Mouse (Mus musculus) forebrain, embryonic 13.5 days (tissue): Measurements from ENCODE around the gene Rhog. TPM values are rescaled to one million over a fixed set of nuclear protein-coding genes. Genes with fewer than 3 reads are reported as not detected.
"Not testable (repeated sequence)": the region's sequence is repeated elsewhere in the genome, so short reads cannot be mapped to it uniquely, and the experiment has no call there.

Experiments used
- ATAC-seq: fragments of 200-750 bp; cut with Nextera tagmentation; 2 replicates; pipeline ENCODE4 v1.8.0; 2017
- H3K27ac ChIP-seq: fragments of 300-500 bp; sonication (generic); 2 replicates; pipeline ENCODE4 v1.5.1; 2015; ENCODE audit warnings: inconsistent platforms, mild to moderate bottlenecking, moderate library complexity
- H3K27me3 ChIP-seq: fragments of 300-500 bp; sonication (generic); 2 replicates; pipeline ENCODE4 v1.6.1; 2015; ENCODE audit warnings: mild to moderate bottlenecking, inconsistent platforms
- H3K36me3 ChIP-seq: fragments of 300-500 bp; sonication (generic); 2 replicates; pipeline ENCODE4 v1.6.1; 2015; ENCODE audit warnings: mild to moderate bottlenecking, inconsistent platforms; ENCODE audit not compliant: poor library complexity, severe bottlenecking
- H3K4me1 ChIP-seq: fragments of 300-500 bp; sonication (generic); 2 replicates; pipeline ENCODE4 v1.6.1; 2015; ENCODE audit warnings: inconsistent platforms
- H3K4me2 ChIP-seq: fragments of 300-500 bp; sonication (generic); 2 replicates; pipeline ENCODE4 v1.6.1; 2015; ENCODE audit warnings: inconsistent platforms, mild to moderate bottlenecking, moderate library complexity
- H3K4me3 ChIP-seq: fragments of 300-500 bp; sonication (generic); 2 replicates; pipeline ENCODE4 v1.5.1; 2015; ENCODE audit warnings: mild to moderate bottlenecking, inconsistent platforms
- H3K9ac ChIP-seq: fragments of 300-500 bp; sonication (generic); 2 replicates; pipeline ENCODE4 v1.6.1; 2015; ENCODE audit warnings: mild to moderate bottlenecking, inconsistent platforms
- H3K9me3 ChIP-seq: fragments of 300-500 bp; sonication (generic); replicated peaks from 2 replicates; pipeline ENCODE4 v1.6.1; 2016; ENCODE audit warnings: inconsistent platforms
- WGBS: fragments of 180-500 bp; shearing (Covaris S2); methylation state at CpG from one replicate; pipeline ENCODE4 v1.1.7; 2015; 5-methylcytosine and 5-hydroxymethylcytosine counted together
- polyA plus RNA-seq: library from polyadenylated mRNA; unstranded; fragments of >200 nt; fragmentation: Nextera tagmentation; extraction: Ambion mirVana; gene quantifications from 2 replicates; pipeline ENCODE4 v1.2.1, GENCODE M21; 2015

The Rhog gene
- polyA plus RNA-seq, 1 experiment from 2014 or later, result 20.2 TPM

DNA sequence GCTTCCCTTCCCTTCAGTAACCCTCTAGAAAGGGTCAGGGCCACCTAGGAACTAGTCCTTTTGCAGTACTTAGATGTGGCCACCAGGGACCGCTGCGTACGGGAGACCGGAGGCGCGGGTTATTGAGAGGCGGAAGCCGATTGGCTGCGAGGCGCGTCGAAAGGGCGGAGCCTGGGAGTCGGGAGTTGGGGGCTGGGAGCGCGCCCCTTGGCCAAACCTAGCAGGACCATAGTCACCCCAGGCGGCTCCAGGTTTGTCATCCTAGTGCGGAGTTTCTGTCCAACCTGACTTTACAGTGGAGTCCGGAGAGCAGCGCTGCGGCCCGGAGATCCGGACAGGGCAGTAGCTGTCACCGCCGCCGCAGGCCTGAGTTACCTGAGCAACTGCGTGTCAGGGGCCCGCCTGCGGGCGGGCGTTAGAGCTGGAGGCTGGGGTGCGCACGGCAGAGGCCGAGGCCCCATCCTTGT lies 11.3 kb upstream of the Rhog start:
- H3K27me3 ChIP-seq, result peaks cover 3% of the 10 kb centered on the region; the same call in 1 of the 2 replicates
- peak overlapping the region; percentile 77 for H3K4me3 ChIP-seq
- peaks cover 8% of the 10 kb centered on the region for H3K4me1 ChIP-seq
- no peak overlapping the region for H3K27ac ChIP-seq
- peak overlapping the region; percentile 98 for H3K4me2 ChIP-seq
- H3K9ac ChIP-seq, result peak overlapping the region; percentile 78
- peak; percentile 94 for ATAC-seq
- H3K9me3 ChIP-seq, result no peaks in the 10 kb centered on the region
- no peaks in the 10 kb centered on the region for H3K36me3 ChIP-seq
- WGBS, result under 1% methylated on average over 34 of the region's 34 CpGs

DNA sequence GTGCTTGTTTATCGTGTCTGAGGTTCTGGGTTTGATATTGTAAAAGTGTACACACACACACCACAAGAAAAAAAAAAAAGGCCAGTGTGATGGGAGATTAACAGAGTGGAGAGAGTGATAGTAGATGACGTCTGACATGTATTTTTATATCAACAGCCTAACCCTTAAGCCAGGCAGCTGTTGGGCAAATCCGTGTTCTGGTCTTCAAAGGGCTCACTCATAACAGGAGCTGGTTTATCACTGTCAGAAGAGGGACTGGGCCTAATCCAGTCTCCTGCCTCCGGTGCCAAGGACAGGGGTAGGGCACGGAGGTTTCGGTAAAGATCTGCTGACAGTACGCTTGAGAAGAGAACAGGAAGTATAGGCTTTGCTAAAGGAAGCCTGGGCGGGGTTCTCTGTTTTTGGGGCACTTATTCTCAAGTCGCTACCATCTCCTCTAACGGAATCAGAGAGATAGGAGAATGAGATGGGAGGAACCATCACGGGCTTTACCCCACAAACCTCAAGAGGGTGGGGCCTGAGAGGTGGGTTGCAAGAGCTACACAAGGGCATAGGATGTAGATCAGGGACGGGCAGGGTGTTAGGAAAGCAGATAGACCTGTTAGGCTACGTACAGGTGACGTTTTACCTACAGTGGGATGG lies 10.7 kb upstream of the Rhog start:
- H3K4me3 ChIP-seq, result peak overlapping the region; percentile 77; the same call in 1 of the 2 replicates
- H3K4me2 ChIP-seq, result peak overlapping the region; percentile 98; the same call in 1 of the 2 replicates
- peaks cover 3% of the 10 kb centered on the region; the same call in 1 of the 2 replicates for H3K27me3 ChIP-seq
- H3K27ac ChIP-seq, result no peak overlapping the region
- ATAC-seq, result peak; percentile 46; the same call in 1 of the 2 replicates
- 55% methylated on average over 14 of the region's 14 CpGs for WGBS
- H3K4me1 ChIP-seq, result peaks cover 8% of the 10 kb centered on the region
- no peaks in the 10 kb centered on the region for H3K9me3 ChIP-seq
- no peaks in the 10 kb centered on the region for H3K36me3 ChIP-seq
- H3K9ac ChIP-seq, result no peak overlapping the region

DNA sequence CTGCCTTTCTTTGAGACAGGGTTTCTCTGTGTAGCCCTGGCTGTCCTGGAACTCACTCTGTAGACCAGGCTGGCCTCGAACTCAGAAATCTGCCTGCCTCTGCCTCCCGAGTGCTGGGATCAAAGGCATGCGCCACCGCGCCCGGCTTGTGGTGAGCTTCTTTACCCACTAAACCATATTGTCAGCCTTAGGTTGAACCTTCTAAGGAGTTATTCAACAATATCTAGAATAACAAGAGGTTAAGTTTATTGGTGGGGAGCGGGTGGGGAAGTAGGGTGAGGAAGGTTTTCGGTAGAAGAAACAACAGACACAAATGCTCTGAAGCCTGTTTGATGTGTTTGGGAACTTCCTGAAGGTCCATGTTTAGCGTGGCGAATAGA lies 10.2 kb upstream of the Rhog start:
- H3K4me2 ChIP-seq, H3K9ac ChIP-seq, H3K27ac ChIP-seq, H3K4me1 ChIP-seq, H3K9me3 ChIP-seq, H3K4me3 ChIP-seq, ATAC-seq, H3K36me3 ChIP-seq, H3K27me3 ChIP-seq: not testable (repeated sequence)
- whole genome bisulfite sequencing, result 95% methylated on average over 10 of the region's 10 CpGs

DNA sequence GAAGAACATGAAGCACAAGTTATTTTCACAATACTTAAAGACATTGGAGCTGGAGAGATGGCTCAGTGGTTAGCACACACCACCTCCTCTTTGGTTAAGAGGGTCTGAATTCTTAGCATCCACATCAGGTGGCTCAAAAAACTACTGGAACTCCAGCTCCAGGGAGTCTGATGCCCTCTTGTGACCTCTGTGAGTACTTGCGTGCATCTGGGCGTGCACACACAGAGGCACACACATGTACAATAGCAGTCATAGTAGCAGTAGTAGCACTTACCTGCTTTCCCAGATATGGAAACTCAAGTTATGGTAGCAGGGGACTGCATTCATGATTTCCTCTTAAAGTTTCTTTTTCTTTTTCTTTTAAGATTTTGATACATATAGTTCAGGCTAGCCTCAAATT lies 7.2 kb upstream of the Rhog start:
- Histone ChIP-seq H3K36me3 (no peaks in the 10 kb centered on the region), H3K4me1 (no peaks in the 10 kb centered on the region), H3K4me3 (no peak overlapping the region), H3K9me3 (no peaks in the 10 kb centered on the region), H3K27ac (no peak overlapping the region), H3K4me2 (no peak overlapping the region), H3K9ac (no peak overlapping the region), H3K27me3 (no peaks in the 10 kb centered on the region; the same call in 1 of the 2 replicates)
- WGBS, result 97% methylated on average over 2 of the region's 2 CpGs
- ATAC-seq, result no peak

DNA sequence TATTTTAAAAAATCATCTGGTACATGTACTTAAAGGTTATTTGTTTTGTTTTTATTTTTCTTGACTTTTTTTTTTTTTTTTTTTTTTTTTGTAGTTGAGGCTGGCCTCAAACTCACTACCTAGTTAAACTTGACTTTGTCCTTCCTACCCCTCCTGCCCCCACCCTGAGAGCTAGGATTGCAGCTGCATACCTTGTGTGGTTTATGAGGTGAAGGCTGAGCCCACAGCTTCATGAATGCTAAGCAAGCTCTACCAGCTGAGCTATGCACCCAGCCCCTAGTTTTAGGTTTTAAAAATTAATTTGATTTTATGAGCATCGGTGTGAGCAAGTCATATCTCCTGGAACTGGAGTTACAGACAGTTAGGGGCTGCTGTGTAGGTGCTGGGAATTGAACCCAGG lies 4.7 kb upstream of the Rhog start:
- no peaks in the 10 kb centered on the region for H3K4me1 ChIP-seq
- no peaks in the 10 kb centered on the region for H3K27me3 ChIP-seq
- H3K27ac ChIP-seq, result no peak overlapping the region
- H3K9ac ChIP-seq, result no peak overlapping the region
- H3K4me3 ChIP-seq, result no peak overlapping the region
- 96% methylated on average over 1 of the region's 1 CpGs for WGBS
- ATAC-seq, result no peak
- no peak overlapping the region for H3K4me2 ChIP-seq
- H3K36me3 ChIP-seq, result no peaks in the 10 kb centered on the region
- no peaks in the 10 kb centered on the region for H3K9me3 ChIP-seq

DNA sequence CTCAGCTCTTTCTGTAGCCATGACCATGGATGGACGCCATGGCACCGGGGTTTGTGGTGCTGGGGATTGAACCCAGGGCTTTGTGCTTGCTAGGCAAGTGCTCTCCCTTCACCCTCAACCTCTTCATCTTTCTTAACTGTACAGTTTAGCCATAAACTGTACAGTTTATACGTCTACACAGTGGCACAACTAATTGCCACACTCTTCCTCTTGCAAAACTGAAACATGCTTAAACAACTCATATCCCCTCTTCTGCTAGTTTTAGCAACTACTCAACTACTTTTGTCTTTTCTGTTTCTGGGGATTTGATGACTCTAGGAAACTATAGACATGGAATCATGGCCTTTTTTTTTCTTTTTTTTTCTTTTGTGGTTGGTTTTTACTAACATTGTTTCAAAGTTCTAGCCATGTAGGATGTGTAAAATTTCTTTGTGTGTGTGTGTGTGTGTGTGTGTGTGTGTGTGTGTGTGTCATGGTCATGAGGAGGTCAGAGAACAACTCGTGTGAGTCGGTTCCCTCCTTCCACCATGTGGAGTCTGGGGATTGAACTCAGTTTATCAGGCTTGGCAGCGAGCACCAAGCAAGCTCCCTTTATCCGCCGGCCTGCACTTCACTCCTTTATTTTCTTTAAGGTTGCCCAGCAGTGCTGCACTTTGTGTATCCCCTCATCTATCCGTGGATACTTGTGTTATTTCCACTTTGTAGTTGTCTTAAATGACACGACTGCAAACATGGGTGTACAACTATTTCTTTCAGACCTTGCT lies 4.0 kb upstream of the Rhog start:
- H3K9ac ChIP-seq, result no peak overlapping the region
- no peaks in the 10 kb centered on the region for H3K9me3 ChIP-seq

DNA sequence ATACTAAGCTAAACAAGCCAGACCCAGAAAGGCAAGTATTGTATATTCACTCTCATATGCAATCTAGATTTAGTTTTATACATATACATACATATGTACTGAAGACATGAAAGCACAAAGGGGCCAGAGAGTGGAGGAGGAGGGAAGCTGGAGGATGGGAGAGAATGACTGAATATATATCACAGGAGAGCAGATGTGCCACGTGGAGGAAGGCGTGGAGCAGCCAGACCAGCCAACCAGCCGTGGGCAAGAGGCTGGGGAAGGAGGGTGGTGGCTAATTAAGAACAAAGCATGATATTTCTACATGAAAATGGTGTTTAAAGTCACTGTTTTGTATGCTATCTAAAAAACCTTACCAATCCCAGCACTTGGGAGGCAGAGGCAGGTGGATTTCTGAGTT lies 2.9 kb upstream of the Rhog start:
- no peaks in the 10 kb centered on the region for H3K4me1 ChIP-seq
- H3K36me3 ChIP-seq, result no peaks in the 10 kb centered on the region
- H3K27ac ChIP-seq, result no peak overlapping the region
- WGBS, result 66% methylated on average over 3 of the region's 3 CpGs
- no peak for ATAC-seq
- H3K9me3 ChIP-seq, result no peaks in the 10 kb centered on the region
- H3K4me2 ChIP-seq, result no peak overlapping the region
- no peak overlapping the region for H3K4me3 ChIP-seq
- H3K27me3 ChIP-seq, result no peaks in the 10 kb centered on the region
- no peak overlapping the region for H3K9ac ChIP-seq

More for the DNA sequence above, 4.0 kb upstream of the Rhog start:
- no peaks in the 10 kb centered on the region for H3K4me1 ChIP-seq
- no peak overlapping the region for H3K4me2 ChIP-seq
- no peaks in the 10 kb centered on the region for H3K27me3 ChIP-seq
- H3K27ac ChIP-seq, result no peak overlapping the region
- 83% methylated on average over 10 of the region's 10 CpGs for WGBS
- no peaks in the 10 kb centered on the region for H3K36me3 ChIP-seq
- ATAC-seq, result no peak
- no peak overlapping the region for H3K4me3 ChIP-seq

DNA sequence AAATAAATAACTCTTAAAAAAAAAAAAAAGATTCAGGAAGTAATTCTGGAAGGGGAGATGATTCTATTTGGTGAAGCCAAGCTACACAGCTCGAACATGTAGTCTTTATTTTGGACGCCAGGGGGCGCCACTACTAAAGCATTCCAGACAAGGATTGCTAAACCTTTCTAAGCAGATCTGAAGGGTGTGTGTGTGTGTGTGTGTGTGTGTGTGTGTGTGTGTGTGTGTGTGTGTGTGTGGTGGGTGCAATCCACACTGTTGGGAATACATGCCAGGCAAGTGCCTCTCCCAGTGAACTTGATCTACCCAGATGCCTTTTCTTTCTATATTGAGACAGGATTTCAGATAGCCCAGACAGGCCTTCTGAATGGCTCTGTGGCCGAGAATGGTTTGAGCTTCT lies 2.3 kb upstream of the Rhog start:
- Histone ChIP-seq H3K9me3 (no peaks in the 10 kb centered on the region), H3K27ac (no peak overlapping the region), H3K4me3 (no peak overlapping the region), H3K36me3 (no peaks in the 10 kb centered on the region), H3K9ac (no peak overlapping the region), H3K27me3 (no peaks in the 10 kb centered on the region), H3K4me1 (no peaks in the 10 kb centered on the region), H3K4me2 (no peak overlapping the region)
- peak; percentile 89 for ATAC-seq
- WGBS, result 17% methylated on average over 4 of the region's 4 CpGs

DNA sequence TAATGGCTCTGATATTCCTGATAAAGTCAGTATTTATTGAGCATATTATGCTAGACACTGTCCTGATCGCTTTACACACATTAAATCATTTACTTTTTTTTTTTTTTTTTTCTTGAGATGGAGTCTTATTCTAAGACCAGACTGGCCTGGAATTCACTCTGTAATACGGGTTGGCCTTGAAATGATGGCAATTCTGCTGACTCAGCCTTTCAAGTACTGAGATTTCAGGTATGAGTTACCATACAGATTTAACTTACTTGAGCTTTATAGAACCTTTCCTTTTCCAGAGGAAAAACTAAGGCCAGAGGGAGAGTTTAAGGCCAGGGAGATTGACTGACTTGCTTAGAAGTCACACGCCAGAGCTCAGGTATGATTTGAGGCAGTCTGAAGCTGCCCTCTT lies 782 bp upstream of the Rhog start:
- no peak overlapping the region for H3K9ac ChIP-seq
- no peaks in the 10 kb centered on the region for H3K27me3 ChIP-seq
- no peaks in the 10 kb centered on the region for H3K9me3 ChIP-seq
- H3K4me3 ChIP-seq, result no peak overlapping the region
- WGBS, result 80% methylated on average over 3 of the region's 3 CpGs
- no peaks in the 10 kb centered on the region for H3K4me1 ChIP-seq
- H3K4me2 ChIP-seq, result no peak overlapping the region
- ATAC-seq, result no peak
- no peaks in the 10 kb centered on the region for H3K36me3 ChIP-seq
- no peak overlapping the region for H3K27ac ChIP-seq

DNA sequence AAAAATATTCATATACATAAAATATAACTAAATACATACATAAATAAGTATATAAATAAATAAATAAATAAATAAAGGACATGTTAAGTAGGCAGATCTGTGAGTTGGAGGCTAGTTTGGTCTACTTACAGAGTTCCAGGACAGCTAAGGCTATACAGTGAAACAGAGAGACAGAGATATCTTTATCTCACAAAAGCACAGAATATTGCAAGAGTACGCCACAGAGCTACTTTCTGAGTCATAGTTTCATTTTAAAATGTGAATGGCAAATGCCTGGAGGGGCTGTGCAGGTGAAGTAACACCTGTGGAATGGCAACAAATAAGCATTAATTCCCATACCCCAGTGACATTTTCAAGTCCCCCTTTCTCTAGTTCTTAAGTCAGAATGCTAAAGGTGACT lies 2.2 kb downstream of the Rhog start:
- no peaks in the 10 kb centered on the region for H3K27me3 ChIP-seq
- H3K4me2 ChIP-seq, result no peak overlapping the region
- no peak overlapping the region for H3K4me3 ChIP-seq
- 91% methylated on average over 1 of the region's 1 CpGs for WGBS
- H3K9me3 ChIP-seq, result no peaks in the 10 kb centered on the region
- no peaks in the 10 kb centered on the region for H3K36me3 ChIP-seq
- no peak for ATAC-seq
- no peak overlapping the region for H3K9ac ChIP-seq
- peaks cover 13% of the 10 kb centered on the region for H3K4me1 ChIP-seq
- H3K27ac ChIP-seq, result no peak overlapping the region

DNA sequence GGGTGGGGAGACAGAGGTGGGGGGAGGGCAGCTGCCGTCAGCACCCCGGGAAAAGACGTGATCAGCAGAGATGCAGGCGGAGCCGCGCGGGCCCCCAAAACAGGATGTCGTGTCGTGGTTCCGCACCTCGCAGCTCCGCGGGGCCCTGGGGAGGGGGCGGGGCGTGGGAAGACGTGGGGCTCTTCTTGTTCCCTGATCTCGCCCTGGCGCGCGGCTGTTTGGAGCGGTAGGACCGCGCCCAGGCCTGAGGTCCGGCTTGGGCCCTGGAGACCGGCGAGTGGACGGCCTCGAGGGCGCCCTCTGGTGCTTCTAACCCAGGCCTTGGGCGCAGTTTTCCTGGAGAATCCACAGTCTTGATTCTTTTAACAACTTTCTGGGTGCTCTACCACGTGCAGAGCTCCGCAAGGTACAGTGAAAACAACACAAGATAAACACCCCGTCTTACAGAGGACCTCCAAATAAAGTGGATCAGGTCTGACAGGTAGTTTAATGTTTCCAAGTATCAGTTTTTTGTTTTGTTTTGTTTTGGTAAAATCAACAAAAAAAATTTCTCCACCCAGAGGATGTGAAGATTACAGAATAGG lies 5.1 kb downstream of the Rhog start:
- Histone ChIP-seq H3K4me2 (peak overlapping the region; percentile 67), H3K36me3 (no peaks in the 10 kb centered on the region), H3K27ac (peak overlapping the region; percentile 72), H3K4me3 (peak overlapping the region; percentile 52), H3K9ac (peak overlapping the region; percentile 76), H3K4me1 (peaks cover 36% of the 10 kb centered on the region), H3K27me3 (no peaks in the 10 kb centered on the region), H3K9me3 (no peaks in the 10 kb centered on the region)
- under 1% methylated on average over 31 of the region's 33 CpGs for WGBS
- ATAC-seq, result peak; percentile 81

DNA sequence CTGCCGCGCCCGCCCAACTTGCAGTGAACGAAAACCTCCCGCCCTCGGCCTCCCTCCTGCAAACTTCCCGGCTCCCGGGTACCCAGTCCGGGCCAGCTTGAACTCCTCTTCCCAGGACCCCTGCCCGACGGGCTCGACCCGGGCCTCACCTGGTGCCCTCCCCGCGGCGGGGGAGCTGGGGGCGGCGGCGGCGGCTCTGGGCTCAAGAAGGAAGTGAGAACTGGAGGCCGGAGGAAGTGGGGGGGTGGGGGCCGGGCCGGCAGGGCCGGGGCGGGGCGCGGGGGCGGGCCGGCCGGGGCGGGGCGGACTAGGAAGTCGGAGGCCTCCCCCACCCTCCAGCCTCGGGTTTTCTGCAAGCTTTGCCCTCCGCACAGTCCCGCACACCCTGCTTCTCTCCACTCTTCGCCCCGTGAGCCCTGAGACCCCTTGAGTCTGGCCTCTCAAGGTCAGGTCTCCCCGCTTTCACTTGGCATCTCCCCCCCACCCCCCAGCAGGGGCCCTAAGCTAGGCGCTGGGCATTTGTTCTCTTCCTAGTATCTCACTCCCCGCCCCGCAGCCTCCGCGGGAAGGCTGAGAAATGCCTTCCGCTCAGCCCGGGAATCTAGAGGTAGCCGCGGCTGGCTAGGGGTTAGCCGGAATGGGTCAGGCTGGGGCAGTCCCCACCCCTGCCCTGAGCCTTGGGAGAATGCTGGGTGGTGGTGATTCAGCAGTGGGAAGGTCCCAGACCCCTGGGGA lies 5.8 kb downstream of the Rhog start:
- H3K9me3 ChIP-seq, result no peaks in the 10 kb centered on the region
- WGBS, result under 1% methylated on average over 38 of the region's 49 CpGs
- ATAC-seq, result peak; percentile 73
- no peaks in the 10 kb centered on the region for H3K27me3 ChIP-seq
- H3K9ac ChIP-seq, result peak overlapping the region; percentile 76
- no peaks in the 10 kb centered on the region for H3K36me3 ChIP-seq
- peak overlapping the region; percentile 72 for H3K27ac ChIP-seq
- H3K4me2 ChIP-seq, result peak overlapping the region; percentile 67
- peak overlapping the region; percentile 52 for H3K4me3 ChIP-seq
- H3K4me1 ChIP-seq, result peaks cover 39% of the 10 kb centered on the region
